Mouse (Mus musculus) heart, embryonic 14.5 days (tissue): ENCODE data around the gene Nanog. TPM values are rescaled to one million over a fixed set of nuclear protein-coding genes. Genes with fewer than 3 reads are reported as not detected.

Experiments used
- ATAC-seq: fragments of 200-750 bp; cut with Nextera tagmentation; 2 replicates; pipeline ENCODE4 v1.8.0; 2017; ENCODE audit warnings: low read depth, moderate TSS enrichment; ENCODE audit not compliant: insufficient number of reproducible peaks, insufficient read depth, low FRiP score
- H3K27ac ChIP-seq, 2 experiments: fragments of 200-500 bp in 1 of 2; fragments of 300-500 bp in 1 of 2; sonication (generic) in 1 of 2; replicated peaks in 1 of 2; 2 replicates each; pipeline ENCODE4 v1.5.1; 2012 to 2014; ENCODE audit warnings: low read depth in 2 of 2, low read length in 2 of 2, control low read depth in 1 of 2, mild to moderate bottlenecking in 1 of 2, mixed read lengths in 1 of 2; ENCODE audit not compliant: control insufficient read depth in 1 of 2, insufficient read depth in 1 of 2
- H3K27me3 ChIP-seq: fragments of 300-500 bp; sonication (generic); 2 replicates; pipeline ENCODE4 v1.6.1; 2014; ENCODE audit warnings: mild to moderate bottlenecking, low read length, control low read depth; ENCODE audit not compliant: control insufficient read depth, insufficient read depth
- H3K36me3 ChIP-seq: fragments of 300-500 bp; sonication (generic); 2 replicates; pipeline ENCODE4 v1.6.1; 2014; ENCODE audit warnings: mild to moderate bottlenecking, control low read depth, low read length, mixed read lengths; ENCODE audit not compliant: control insufficient read depth, insufficient read depth
- H3K4me1 ChIP-seq, 2 experiments: fragments of 200-500 bp in 1 of 2; fragments of 300-500 bp in 1 of 2; sonication (generic) in 1 of 2; 2 replicates each; pipeline ENCODE4 v1.6.1; 2012 to 2014; ENCODE audit warnings: low read length in 2 of 2, control low read depth in 1 of 2, mixed read lengths in 1 of 2; ENCODE audit not compliant: control insufficient read depth in 2 of 2, insufficient read depth in 2 of 2
- H3K4me2 ChIP-seq: fragments of 300-500 bp; sonication (generic); 2 replicates; pipeline ENCODE4 v1.6.1; 2014; ENCODE audit warnings: mild to moderate bottlenecking, low read length
- H3K4me3 ChIP-seq, 2 experiments: fragments of 200-500 bp in 1 of 2; fragments of 300-500 bp in 1 of 2; sonication (generic) in 1 of 2; 2 replicates each; pipeline ENCODE4 v1.5.1; 2012 to 2014; ENCODE audit warnings: low read length in 2 of 2, mild to moderate bottlenecking in 2 of 2, control low read depth in 1 of 2, low read depth in 1 of 2, moderate library complexity in 1 of 2; ENCODE audit not compliant: control insufficient read depth in 1 of 2, insufficient read depth in 1 of 2
- H3K9ac ChIP-seq: fragments of 300-500 bp; sonication (generic); 2 replicates; pipeline ENCODE4 v1.6.1; 2014; ENCODE audit warnings: mild to moderate bottlenecking, low read length
- H3K9me3 ChIP-seq: fragments of 300-500 bp; sonication (generic); 2 replicates; pipeline ENCODE4 v1.6.1; 2016; ENCODE audit warnings: low read length, control low read depth; ENCODE audit not compliant: control insufficient read depth
- whole genome bisulfite sequencing: fragments of 180-500 bp; shearing (Covaris S2); extraction: QIAGEN DNeasy Blood & Tissue Kit; methylation state at CpG from one replicate; pipeline ENCODE4 v1.1.7; 2014; 5-methylcytosine and 5-hydroxymethylcytosine counted together
- polyA plus RNA-seq: library from polyadenylated mRNA; unstranded; fragments of >200 nt; fragmentation: Nextera tagmentation; extraction: Ambion mirVana; gene quantifications from 2 replicates; pipeline ENCODE4 v1.2.1, GENCODE M21; 2014

Nanog gene
- polyA plus RNA-seq: 0.84 and 1.2 TPM in 2 replicates

GRCm38 (mm10) chr6:122707036-122707800 is at the start of gene Nanog:
Gene Nanog (plus strand): TSS chr6:122707489.
- H3K9me3 ChIP-seq: no peaks in the 10 kb centered on the region
- H3K9ac ChIP-seq: no peak within 1 kb of the TSS
- peaks cover 9% of the 10 kb centered on the region; the same call in 1 of the 2 replicates for H3K27me3 ChIP-seq
- no peak within 1 kb of the TSS for H3K4me3 ChIP-seq
- H3K36me3 ChIP-seq: no peaks in the 10 kb centered on the region
- peaks cover 7 to 15% of the 10 kb centered on the region in 2 experiments; a peak in 2 of 4 replicates for H3K4me1 ChIP-seq
- WGBS: 30% methylated on average over 12 of the region's 12 CpGs
- no peak for ATAC-seq
- no peak within 1 kb of the TSS for H3K27ac ChIP-seq
- H3K4me2 ChIP-seq: no peak within 1 kb of the TSS

DNA sequence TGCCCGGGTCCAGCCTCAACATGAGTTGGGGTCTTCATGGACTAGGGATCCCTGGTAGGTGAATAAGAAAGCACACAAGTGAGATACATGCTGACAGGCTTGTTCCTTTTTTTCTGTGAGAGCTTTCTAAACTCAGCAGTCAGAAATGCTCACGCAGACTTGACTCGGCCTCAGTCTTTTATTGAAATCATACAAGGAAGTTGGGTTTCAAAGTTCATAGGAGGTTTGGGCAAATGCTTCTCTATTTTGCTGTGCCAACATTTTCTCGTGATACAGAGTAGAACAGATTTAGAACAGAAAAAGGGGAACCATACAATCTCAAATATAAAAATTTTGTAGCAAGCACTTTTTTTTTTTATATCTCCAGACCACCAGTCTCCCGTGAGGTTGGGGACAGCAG is 49.7 kb upstream of the Nanog start:
- 67% methylated on average over 5 of the region's 5 CpGs for WGBS
- H3K9ac ChIP-seq: no peak overlapping the region
- no peak overlapping the region for H3K4me3 ChIP-seq
- H3K27me3 ChIP-seq: peaks cover 9% of the 10 kb centered on the region; the same call in 1 of the 2 replicates
- H3K4me2 ChIP-seq: no peak overlapping the region
- no peak overlapping the region for H3K27ac ChIP-seq
- no peaks in the 10 kb centered on the region for H3K36me3 ChIP-seq
- H3K4me1 ChIP-seq: peaks cover under 1 to 1% of the 10 kb centered on the region in 2 experiments; a peak in 2 of 4 replicates
- no peak for ATAC-seq
- H3K9me3 ChIP-seq: no peaks in the 10 kb centered on the region

- no peak overlapping the region for H3K4me2 ChIP-seq
- WGBS: 9% methylated on average over 7 of the region's 7 CpGs
- no peaks in the 10 kb centered on the region for H3K36me3 ChIP-seq
- H3K9ac ChIP-seq: no peak overlapping the region
- H3K27me3 ChIP-seq: peaks cover 9% of the 10 kb centered on the region; the same call in 1 of the 2 replicates
- H3K9me3 ChIP-seq: no peaks in the 10 kb centered on the region
- H3K27ac ChIP-seq: no peak overlapping the region
- ATAC-seq: no peak
- H3K4me3 ChIP-seq: no peak overlapping the region
- H3K4me1 ChIP-seq: peaks cover 9 to 12% of the 10 kb centered on the region in 2 experiments
Measured at GRCm38 (mm10) chr6:122659567-122659966, 47.7 kb upstream of the Nanog start.

DNA sequence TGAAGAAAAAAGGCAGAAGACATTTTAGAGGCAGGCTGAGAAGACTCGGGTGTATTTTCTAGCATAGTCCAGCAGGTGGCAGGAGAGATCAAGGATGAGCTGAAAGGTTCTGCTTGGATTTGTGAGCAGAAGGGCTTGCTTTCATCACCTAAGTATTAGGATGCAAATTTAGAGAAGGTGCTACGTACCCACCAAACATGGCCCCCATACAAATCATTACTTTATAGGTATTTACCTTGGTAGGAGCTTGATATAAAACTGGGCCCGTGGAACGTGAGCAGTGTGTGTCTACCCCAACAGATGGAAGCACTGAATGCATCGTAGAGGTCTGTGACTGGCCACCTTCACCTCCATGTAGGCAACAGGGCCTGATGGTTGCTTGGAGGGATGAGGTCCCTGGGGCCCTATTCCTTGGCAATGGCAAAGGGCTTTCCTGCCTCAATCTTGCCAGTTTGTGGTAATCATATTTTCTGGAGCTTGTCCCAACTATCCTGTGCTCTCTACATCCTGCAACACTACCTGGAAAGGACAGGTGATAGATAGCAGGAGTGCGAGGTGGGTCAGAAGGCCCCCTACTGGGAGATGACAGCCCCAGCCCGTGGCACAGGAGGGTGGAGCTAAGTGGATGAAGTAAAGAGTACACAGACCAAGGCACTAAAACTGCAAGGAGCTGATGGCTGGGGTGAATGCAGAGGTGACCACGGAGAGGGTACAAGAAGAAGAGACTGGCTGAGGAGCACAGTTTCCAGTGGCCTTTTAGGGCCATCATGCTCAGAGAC is 46.5 kb upstream of the Nanog start:
- no peak overlapping the region for H3K27ac ChIP-seq
- H3K36me3 ChIP-seq: no peaks in the 10 kb centered on the region
- H3K4me3 ChIP-seq: no peak overlapping the region
- H3K4me1 ChIP-seq: peaks cover 10 to 12% of the 10 kb centered on the region in 2 experiments
- no peak overlapping the region for H3K4me2 ChIP-seq
- WGBS: 31% methylated on average over 8 of the region's 8 CpGs
- no peaks in the 10 kb centered on the region for H3K9me3 ChIP-seq
- no peak overlapping the region for H3K9ac ChIP-seq
- ATAC-seq: no peak
- H3K27me3 ChIP-seq: peaks cover 9% of the 10 kb centered on the region; the same call in 1 of the 2 replicates

GRCm38 (mm10) chr6:122662551-122663264 is 44.6 kb upstream of the Nanog start:
- Histone ChIP-seq H3K9ac (no peak overlapping the region), H3K9me3 (no peaks in the 10 kb centered on the region), H3K4me1 (peaks cover 16 to 24% of the 10 kb centered on the region in 2 experiments), H3K4me3 (no peak overlapping the region), H3K36me3 (no peaks in the 10 kb centered on the region), H3K4me2 (peak overlapping the region; percentile 38), H3K27ac (no peak overlapping the region), H3K27me3 (peaks cover 9% of the 10 kb centered on the region; the same call in 1 of the 2 replicates)
- ATAC-seq: no peak
- WGBS: 29% methylated on average over 22 of the region's 22 CpGs

- WGBS: 55% methylated on average over 14 of the region's 14 CpGs
- ATAC-seq: no peak
- Histone ChIP-seq H3K36me3 (no peaks in the 10 kb centered on the region), H3K4me3 (no peak overlapping the region), H3K9ac (no peak overlapping the region), H3K4me1 (peaks cover 16 to 24% of the 10 kb centered on the region in 2 experiments), H3K27me3 (peaks cover 9% of the 10 kb centered on the region; the same call in 1 of the 2 replicates), H3K9me3 (no peaks in the 10 kb centered on the region), H3K4me2 (no peak overlapping the region), H3K27ac (no peak overlapping the region)
Measured at GRCm38 (mm10) chr6:122663596-122664206, 43.6 kb upstream of the Nanog start.

GRCm38 (mm10) chr6:122665866-122666265 is 41.4 kb upstream of the Nanog start:
- Histone ChIP-seq H3K36me3 (no peaks in the 10 kb centered on the region), H3K4me1 (peaks cover 16 to 24% of the 10 kb centered on the region in 2 experiments), H3K9ac (no peak overlapping the region), H3K4me3 (no peak overlapping the region), H3K27me3 (peaks cover 9% of the 10 kb centered on the region; the same call in 1 of the 2 replicates), H3K9me3 (no peaks in the 10 kb centered on the region), H3K27ac (no peak overlapping the region), H3K4me2 (no peak overlapping the region)
- no peak for ATAC-seq
- 17% methylated on average over 7 of the region's 7 CpGs for WGBS
